Mouse (Mus musculus): ENCODE data around the gene A230072I06Rik. TPM values are rescaled to one million over a fixed set of nuclear protein-coding genes. Genes with fewer than 3 reads are reported as not detected.

The A230072I06Rik gene
- total RNA-seq (2021) = not detected
- long read RNA-seq, experiment 1 = 0 reads
- long read RNA-seq, experiment 2 = 0 reads

DNA sequence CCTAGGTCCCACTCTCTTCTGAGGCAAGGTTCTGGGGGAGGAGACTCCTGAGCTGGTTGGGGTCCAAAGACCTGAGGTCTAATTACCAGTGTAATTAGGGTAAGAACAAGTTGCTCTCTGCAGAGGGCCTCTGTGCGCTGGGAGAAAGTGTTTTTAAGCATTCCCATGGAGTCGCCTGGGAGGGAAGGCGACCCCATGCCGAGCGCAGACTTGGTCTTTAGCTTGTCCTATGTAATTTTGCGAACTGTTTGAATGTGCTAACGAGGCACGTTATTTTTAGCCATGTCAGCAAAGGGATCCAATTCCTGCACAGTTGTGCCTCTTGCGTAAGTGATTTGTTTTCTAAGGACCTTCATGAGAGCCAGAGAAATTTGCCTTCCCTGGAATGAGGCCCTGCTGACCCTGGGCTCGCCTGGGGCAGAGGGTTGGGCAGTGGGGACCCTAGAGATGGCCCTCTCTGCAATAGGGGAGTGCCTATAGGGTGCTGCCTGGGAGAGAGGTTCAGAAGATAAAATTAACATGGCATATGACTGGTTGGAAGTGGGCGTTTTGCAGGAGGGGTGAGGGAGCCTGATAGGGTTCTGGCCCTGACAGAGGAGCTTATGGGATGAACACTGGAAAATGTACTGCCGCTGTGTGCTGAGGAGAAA is at the start of gene A230072I06Rik:
A230072I06Rik (plus strand) TSS at position 157 of the 650 bp plus-strand sequence.
- DNase-seq = no peak
- intact Hi-C loops (cut with DNase I) = no loop called here

DNA sequence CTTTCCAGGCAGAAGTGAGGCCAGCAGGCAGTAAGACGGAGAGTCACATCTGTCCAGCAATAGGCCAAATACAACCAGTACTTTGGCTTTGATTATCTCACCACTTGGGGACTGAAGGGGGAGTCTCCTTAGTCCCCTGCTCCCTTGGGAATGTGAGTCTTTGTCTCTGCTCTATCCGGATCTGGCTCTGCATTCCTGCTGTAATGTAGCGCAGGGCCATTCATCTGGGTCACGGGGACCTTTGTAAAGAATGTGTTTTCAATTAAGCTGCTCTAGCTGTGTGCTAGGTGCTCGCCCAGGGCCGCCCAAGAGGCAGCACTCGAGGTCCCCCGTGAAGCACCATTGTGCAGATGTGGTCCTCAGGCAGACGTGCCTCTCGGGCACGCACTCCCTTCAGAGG is 44.6 kb upstream of the A230072I06Rik start:
- intact Hi-C loops (cut with DNase I) = no loop called here
- DNase-seq = no peak

DNA sequence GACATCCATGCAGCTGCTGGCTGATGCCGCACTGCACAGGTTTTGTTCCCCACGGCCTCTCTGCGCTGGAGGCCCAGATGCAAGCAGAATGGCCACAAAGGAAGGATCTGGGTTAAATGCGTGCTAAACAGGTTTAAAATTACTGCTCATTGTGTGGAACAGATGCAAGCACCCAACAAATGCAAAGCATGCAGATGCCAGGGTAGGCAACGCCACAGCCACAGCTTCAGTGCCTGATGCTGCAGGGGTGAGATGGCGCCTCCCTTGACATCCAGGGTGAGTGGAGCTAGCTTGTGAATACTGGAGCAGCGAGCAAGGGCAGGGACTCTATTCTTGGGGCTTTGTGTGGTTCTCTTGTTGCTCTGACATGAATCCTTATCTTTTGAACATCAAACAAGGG is 39.8 kb upstream of the A230072I06Rik start:
- intact Hi-C loops (cut with DNase I) = no loop called here
- DNase-seq = no peak

DNA sequence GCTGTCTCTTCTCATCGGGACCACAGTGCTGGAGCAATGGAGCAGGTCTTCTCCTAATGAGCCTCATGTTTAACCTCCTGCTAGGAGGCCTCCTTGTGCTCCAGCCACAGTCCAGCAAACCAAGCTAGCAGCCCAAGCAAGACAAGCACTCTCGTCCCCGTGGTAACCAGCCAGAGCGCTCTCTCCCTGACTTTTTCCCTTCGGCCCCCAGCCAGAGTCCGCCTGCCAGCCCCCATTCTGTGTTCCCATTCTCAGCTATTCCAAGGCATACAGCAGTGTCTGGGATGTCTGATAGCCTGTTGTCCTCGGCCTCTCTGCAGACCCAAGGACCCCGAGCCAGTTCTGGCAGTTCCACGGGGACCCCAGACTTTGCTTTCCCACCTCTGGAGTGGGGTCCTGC is 38.5 kb upstream of the A230072I06Rik start:
- DNase-seq = no peak
- intact Hi-C loops (cut with DNase I) = no loop called here

DNA sequence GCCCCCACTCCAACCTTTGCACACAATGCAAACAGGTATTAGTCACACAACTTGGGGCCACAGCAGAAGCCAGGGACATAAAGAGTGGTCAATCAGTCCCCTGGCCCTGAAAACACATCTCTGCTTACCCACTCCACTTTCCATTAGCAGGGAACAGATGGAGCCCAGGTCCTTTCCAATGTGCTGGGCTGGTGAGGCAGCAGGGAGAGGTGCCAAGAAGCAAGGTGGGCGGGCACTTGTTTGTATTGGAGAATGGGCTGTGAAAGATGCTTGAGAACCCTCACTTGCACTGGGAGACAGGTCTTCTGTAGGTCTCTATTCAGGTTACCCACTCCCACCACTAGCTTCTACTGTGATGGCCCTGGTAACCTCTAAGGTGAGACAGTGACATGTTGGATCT is 34.9 kb upstream of the A230072I06Rik start:
- DNase-seq = no peak
- intact Hi-C loops (cut with DNase I) = no loop called here

DNA sequence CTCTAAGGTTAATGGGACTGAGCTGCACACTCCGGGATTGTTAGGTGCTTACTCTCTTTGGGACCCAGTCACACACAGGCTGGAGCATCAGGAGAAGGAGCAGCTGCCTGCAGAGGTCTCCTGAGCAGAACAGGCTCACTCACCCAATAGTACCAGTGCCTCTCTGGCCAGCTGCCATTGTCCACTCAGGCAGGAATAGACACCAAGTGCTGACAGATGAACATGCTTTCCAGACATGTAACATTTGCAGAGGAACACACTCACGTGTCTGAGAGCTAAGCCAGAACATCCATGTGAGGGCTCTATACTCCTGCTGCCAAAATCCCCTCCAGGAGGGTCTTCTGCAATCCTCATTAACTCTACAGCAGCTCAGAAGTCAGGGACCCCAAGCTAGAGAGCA is 18.7 kb upstream of the A230072I06Rik start:
- DNase-seq = peak; percentile 53 to 69
- intact Hi-C loops (cut with DNase I) = no loop called here

DNA sequence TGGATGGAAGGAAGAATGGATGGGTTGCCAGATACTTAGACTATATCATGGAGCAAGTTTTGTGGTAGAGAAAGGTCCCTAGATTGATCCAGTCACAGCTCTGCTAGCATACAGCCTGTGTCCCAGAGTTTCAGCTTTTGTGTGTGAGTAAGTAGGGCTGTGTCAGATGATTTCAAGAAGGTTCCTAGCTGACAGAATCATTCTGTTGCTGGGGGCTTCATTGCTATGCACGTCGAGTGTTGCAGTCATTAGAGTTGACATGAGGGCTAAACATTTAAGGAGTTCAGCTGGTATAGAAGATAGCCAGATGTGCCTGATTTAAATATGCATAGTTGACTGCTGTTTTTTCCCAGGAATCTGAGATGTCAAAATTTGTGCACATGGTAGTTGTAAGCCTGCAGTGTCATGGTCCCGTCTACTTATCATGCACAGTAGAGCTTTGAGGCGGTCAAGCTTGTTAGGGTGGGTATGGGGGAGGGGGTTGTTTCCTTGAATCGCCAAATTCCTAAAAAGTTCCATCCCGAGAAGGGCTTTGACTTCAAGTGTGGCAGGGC is 18.1 kb upstream of the A230072I06Rik start:
- intact Hi-C loops (cut with DNase I) = no loop called here
- DNase-seq = no peak

DNA sequence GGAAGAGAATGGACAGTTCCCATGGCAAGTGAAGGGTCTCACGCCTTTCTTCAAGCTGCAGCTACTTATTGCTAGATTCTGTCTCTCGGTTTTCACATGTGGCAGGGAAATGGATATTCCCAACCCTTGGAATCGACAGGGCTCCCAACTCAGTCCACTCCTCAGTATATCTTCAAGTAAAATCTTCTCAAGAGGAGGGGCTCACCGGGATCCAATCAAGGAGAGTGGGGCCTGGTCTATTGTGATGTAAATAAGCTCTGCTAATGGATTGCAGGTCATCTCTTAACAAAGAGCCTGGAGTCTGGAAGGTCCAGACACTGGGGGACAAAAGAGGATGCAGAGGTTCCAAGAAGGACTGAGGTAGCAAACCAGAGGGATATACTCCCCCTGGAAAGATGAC is 17.1 kb upstream of the A230072I06Rik start:
- intact Hi-C loops (cut with DNase I) = no loop called here
- DNase-seq = no peak

DNA sequence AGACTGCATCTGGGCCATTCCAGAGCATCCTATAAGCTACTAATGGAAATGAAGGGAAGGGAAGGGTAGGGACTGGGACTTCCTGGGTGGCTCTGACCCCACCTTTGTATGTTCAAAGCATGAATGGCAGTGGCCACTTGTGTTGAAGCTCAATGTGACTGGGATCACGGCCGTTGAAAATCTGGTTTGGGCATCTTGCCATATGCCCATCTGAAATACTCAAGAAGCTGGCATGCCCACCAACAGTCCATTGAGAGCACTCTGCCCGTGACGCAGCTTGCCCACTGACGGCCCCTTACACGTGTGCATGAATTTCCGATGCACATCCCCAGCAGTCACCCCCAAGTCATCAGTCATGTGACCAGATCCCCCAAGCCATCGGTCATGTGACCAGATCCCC is 13.6 kb upstream of the A230072I06Rik start:
- DNase-seq = no peak
- intact Hi-C loops (cut with DNase I) = no loop called here

DNA sequence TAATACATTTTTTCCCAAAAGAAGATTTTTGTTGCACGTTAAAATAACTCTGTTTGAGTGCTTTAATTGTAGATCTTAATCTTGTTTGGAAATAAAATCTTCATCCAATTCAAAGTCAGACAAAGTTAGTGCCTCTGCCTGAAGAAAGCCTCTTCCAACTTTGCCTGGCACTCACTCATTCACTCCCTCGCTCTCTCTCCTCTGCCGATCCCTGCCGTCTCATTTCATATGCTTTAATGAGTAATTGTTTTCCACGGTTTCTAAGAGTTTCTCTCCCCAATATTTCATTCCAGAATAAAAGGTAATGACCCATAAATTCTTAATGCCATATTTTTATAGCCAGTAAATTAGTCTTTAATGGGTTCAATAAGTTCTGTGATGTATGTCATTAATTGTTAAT is 10.8 kb upstream of the A230072I06Rik start:
- no peak for DNase-seq
- intact Hi-C loops (cut with DNase I) = no loop called here

DNA sequence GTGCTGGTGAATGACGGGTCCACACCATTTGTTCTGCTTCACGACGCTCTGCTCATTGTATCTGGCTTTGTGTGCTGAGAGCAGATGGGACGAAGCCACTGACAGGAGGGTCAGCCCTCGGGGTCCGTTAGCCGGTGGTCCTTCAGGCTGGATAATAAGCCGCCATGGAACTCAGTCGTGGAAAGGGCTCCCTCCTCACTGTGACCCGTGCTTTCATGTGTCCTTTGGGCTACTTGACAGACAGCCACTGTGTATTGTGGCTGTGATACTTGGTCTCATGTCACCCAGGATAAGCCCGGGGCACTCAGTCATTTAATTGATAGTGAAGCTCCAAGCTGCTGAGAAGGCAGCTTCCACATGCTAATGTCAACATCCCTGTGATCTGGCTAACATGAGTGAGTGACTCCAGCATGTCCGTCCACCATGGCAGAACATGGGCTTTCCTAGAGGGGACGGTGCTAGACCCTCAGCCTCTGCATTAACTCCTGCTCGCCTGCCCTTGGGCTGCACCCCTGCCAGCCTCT is 10.3 kb upstream of the A230072I06Rik start:
- intact Hi-C loops (cut with DNase I) = no loop called here
- DNase-seq = no peak

DNA sequence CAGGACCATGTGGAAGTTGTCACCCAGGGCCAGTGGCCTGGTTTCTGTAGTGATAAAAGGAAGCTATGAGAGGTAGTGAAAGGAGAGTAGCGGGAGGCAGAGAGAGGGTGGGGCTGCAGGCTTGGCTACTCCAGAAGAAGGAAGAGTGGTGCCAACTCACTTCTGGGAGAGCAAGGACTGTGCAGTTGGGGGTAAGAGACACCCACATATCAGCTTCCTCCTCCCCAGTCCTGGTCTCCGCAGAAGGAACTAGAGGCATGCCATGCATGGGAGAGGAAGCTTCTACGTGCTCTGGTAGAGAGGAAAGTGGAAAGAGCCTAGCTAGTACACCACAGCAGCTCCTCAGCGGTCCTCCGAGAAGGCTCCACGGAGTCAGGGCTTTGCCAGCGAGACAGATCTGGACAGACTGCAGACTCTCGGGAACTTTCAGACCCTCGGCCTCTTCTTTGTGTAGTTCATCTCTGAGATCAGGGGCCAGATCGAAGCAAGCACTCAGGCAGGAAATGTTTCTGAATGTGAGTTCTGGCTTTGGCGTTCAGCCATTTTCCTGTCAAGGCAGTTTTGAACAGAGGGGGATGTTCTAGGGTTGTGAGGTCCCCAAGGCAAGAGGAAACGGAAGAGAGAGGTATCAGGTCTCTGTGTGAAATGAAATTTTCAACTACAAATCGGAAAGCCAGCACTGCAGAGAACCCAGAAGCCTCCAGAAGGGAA is 1.0 kb downstream of the A230072I06Rik start:
- intact Hi-C loops (cut with DNase I) = no loop called here
- DNase-seq = peak in 1 of 2 experiments; percentile 16

DNA sequence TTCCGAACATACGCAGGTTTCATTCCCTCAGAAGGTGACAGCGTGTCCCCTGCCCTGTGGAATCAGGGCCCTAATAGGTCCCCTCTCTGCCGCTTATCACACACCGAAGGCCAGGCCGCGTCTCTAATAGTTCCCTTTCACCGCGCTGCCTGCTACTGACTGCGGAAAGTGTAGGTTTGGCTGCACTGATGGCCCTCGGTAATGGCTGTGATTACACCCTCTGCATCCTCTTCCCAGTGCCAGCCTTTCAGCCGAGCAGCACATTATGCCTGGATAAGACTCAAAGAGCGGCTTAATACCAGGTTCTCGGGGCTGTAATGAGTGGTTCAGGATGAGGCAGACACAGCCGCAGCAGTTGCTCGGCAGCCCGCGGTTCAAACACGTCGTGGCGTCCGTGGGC is 3.5 kb downstream of the A230072I06Rik start:
- intact Hi-C loops (cut with DNase I) = no loop called here
- no peak for DNase-seq

DNA sequence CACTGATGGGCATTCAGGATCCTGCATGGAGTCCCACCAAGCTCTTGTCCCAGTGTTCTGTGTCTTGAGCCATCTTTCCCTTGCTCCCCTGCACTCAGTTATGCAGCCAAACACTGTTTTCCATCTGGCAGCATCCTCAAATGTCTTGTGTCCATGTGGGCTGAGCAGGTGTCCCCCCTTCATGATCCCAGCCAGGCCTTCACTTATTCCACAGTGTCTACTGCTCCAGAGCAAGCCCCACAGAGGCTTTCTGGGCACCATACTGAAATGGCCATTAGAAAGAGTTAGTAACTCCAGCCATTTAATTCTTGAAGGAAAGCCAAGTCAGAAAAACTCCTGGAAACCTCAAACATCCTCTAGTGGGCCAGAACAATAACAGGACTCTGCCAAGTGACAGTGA is 11.9 kb downstream of the A230072I06Rik start:
- no peak for DNase-seq
- intact Hi-C loops (cut with DNase I) = no loop called here

DNA sequence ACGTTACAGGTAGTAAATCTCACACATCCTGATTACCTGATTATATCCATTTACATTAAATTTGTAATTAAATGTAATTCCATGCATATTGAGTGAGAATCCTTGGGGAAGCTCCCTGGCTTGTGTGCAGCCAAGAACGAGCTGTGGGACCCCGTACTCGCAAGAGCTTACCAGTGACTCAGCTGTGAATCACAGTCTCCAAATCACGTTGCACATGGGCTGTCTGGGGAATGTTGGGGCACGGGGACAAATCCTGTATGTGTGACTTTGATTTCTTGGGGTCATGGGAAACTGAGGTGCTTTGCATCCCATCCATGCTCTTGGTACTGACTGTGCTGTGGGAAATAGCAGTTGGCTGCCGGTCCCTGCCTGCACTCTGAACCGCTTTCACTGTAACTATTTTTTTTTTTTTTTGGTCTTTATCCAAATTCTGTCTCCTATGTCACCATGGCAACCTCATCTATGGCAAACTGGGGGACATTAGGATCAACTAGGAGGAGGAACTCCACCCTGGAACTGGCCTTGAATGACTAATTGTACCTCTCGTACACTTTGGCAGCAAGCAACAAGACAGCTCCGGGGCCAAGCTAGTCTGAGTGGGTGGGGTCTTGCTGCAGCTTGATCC is 19.8 kb downstream of the A230072I06Rik start:
- DNase-seq = no peak

DNA sequence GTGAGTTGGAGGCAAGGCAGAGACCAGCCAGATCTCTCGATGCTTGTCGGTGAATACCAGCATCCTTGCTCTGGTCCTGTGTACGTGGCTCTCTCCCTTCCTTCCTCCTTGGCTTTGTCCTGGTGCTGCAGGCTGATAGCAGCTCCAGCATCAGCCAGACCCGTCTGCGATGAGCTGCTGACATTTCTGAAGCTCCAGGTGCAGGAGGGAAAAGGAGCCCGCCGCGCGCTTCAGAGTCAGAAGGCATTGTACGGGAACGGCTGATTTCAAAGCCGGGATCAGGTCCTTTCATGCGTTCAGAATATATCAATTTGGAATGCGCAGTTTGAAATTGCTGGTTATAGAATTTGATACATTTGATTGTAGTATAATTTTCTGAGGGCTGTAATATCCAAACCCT is 23.4 kb downstream of the A230072I06Rik start:
- intact Hi-C loops (cut with DNase I) = no loop called here
- DNase-seq = no peak

More for the DNA sequence above, 19.8 kb downstream of the A230072I06Rik start:
- intact Hi-C loops (cut with DNase I) = no loop called here

DNA sequence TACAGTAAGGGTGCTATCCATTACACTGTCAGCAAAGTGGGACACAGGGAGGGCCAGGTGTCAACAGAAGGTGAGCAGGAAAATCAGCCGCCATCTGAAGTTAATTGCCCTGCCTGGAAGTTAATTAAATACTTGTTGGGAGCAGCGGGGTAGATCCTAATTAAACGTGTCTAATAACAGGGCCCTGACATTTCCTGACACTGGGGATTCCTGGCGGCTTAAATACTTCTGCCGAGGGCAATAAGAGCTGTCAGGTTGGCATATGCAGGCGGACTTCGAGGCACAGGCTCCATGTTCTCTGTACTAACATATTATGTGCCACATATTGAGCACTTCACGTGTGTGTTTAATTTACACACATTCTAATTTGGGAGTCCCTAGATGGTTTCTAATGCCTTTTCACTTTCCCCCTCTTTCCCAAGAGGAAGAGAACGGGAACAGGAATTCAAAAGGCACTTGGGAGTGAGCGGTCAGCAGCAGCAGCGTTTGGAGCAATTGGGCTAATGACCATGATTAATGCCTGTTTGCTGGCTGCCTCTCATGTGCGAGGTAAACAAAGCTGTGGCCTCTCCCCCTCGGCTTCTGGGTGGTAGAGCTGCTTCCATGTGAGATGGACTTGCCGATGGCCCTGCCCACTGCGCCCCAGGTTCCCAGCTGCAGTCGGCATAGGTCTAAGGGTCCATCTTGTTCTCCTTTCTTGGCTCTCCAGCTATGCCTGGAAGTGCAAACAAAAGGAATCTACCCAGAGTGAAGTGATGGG is 34.5 kb downstream of the A230072I06Rik start:
- DNase-seq = no peak
- intact Hi-C loops (cut with DNase I) = no loop called here

DNA sequence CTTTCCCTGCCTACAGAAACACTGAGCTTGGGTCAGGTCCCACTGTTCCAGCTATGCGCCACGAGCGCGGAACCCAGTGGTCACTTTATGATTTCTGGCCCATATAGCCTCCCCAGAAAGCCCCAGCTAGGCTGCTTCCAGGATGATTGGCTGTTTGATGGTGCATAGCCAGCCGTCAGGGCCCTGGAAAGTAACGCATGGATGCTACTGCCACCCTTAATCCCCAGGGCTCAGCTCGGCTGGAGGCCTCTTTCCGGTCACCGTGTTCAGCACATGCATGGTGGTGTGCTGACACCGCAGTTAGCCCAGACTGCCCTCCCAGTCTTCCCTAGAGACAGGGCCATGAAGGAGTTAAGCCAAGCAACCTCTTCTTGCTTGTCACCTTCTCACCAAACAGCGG is 35.6 kb downstream of the A230072I06Rik start:
- no peak for DNase-seq
- intact Hi-C loops (cut with DNase I) = no loop called here

DNA sequence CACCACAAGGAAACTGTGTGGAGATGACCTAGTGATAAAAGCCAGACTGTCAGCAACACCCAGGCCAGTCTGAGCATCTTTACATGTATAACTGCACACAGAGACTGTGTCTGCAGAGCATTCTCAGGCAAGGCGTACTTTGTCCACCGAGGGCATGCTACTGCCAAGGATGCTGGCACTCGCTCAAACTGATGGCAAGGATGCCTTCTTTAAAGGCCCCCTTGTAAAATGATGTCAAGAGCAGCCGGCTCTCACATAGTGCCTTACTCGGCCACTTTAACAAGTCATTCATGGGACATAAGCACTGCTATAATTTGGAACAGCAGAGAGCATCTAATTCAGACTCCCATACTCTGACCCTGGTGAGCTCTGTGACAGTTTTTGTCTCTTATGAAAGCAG is 36.6 kb downstream of the A230072I06Rik start:
- intact Hi-C loops (cut with DNase I) = no loop called here
- DNase-seq = no peak

DNA sequence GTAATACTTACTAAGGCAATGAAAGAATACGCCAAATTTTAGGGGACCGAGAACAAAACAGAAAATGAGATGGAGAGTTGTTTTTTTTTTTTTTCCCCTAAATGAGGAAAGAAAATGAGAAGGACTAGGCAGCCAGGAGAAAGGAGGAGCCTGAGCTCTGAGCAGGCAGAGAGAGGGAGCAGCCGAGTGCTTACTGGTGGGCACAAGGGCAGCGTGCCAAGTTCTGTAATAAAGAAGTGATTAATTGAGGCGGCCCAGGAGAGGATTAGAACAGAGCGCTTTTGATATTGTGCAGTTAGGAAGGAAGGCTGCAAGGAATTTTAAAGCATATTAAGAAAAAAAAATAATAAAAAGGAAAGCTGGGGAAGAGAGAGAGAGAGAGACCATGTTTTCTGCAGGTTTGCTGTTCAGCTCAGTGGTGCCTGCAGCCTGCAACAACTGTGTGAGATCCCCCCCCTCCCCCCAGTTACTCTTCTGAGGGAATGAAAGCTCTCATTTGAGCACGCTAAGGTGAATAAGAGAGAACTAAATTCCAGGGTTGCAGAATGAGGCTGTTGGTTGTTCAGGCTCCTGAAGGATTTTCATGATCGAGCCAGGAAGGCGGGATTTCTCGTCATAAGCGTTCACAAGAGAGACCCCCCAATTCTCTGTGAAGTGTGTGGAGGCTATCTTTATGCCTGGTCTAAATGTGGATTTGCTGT is 41.3 kb downstream of the A230072I06Rik start:
- intact Hi-C loops (cut with DNase I) = no loop called here
- no peak for DNase-seq
